Mouse (Mus musculus) layer of hippocampus, adult 9-10 months (tissue): ENCODE data around the gene Nfix.
A peak's percentile ranks its signal among the peaks of the same experiment; 100 is the strongest.

ENCODE experiments used
- DNase-seq: peaks from one replicate; pipeline ENCODE4 v3.0.0; 2022; ENCODE audit warnings: low spot score

Gene Nfix

DNA sequence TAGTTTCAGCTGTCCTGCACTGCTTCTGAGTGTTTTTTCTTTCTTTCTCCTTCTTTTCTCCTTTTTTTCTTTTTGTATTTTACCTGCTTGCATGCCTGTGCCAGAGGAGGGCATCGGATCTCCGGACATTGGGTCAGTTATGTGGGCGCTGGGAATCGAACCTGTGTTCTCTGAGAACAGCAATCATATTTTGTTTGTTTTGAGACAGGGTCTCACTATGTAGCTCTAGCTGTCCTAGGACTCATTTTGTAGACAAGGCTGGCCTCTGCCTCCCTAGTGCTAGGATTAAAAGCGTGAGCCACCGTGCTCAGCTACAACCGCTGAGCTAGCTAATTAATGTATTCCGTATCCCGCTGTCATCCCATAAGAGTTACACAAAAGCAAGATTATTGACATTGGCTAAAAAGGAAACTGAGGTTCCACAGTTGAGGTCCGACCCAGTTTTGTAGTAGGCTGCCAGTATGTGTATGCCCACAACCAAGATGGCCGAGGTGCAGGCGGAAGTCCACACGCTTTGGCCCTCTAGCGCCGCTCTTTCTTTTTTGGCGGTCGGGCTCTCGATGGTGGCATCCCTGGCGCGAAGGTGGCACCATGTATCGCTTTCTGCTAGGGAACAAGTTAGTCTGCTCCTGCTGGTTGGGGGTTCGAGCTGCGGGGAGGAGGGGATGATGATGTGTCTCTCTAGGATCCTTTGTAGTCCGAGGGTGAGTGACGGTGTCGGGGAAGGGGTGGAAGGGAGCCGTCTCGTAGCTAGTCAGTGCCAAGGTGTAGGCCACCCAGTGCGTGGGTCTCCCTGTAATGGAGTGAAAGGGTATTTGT lies 135.4 kb downstream of the Nfix start:
- peak; percentile 60 for DNase-seq

DNA sequence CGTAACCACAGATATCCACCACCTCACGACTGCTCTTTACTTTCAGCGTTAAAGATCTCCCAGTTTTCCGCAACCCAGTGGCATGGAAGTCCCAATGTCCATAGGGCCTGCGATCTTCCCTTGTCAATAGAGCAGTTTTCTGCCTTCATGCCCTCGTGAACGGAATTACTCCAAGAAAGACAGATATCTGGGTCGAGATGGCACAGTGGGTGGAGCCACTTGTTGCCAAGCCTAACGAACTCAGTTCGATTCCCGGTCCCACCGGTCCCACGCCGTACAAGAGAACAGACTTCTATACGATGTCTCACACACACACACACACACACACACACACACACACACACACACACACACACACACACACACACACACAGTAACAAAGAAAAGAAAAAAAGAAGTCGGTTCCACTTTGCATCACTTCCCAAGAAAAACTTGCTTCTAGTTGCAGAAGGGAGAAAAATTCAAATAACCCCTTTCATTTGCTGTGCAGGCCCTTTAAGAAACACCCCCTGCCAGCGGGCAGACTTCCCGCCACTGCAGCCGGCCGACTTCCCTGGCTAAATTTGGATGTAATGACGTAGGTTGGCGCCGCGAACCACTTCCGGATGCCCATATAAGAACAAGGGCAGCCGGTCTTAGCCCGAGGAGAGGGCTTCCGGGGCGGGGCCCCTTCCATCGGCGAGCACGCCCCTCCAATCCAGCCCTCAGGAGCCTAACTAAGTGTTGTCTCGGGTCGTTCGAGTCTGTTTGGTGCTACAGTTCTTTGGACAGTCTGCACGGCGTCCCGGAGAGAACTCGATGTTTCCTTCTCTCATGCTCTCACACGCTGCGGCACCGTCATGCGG lies 136.4 kb downstream of the Nfix start:
- DNase-seq = peak; percentile 95

DNA sequence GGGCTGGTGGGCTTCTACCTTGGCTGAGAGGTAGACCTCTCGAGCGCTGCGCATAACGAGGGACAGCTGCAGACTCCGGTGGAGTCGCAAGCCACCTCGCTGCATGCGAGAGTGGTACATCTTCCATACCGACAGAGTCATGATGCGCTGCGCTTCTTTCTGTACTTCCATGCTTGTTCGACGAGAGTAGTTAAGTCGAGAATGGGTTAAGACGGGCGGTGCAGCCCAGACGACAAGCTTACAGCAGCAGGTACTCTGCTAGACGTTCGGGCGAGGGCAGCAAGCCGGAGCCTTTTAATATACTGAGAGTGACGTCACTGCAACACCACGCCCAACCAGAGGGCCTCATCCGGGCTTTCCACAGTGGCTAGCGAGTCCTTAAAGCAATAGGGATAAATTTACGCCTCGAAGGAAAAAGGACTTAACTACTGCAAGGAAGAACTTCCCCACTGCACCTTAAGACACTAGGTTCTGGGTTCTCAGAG lies 137.5 kb downstream of the Nfix start, which contains the start of gene Ier2:
Gene Ier2 (minus strand): TSS at position 272 of the 485 bp plus-strand sequence.
- peak; percentile 91 for DNase-seq

DNA sequence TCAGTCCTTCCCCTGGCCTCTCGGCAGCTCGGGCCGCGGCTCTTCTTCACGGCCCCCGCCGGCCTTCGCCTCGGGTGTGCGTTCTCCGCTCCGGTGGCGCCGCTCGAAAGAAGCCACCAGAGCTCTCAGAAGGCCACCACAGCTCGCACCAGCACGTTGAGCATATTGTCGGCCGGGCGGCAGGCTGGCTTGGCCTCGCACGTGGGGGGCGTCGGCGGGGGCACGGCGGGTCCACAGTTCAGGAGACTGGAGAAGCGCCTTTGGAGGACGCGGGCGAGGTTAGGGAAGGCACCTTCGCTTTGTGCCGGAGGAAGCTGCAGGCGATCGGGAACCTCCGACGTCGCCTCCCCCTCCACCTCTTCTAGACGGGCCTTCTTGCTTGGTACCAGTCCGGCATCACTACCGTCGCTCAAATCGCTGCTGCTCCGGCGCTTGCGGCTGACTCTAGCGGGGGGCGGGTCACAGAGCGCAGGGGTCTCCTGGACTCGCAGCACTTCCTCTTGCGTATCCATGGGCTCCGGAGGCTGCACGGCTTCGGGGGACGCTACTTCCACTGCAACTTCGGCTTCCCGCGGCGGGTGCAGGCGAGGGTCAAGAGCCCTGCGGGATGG lies 138.1 kb downstream of the Nfix start:
- DNase-seq = no peak

DNA sequence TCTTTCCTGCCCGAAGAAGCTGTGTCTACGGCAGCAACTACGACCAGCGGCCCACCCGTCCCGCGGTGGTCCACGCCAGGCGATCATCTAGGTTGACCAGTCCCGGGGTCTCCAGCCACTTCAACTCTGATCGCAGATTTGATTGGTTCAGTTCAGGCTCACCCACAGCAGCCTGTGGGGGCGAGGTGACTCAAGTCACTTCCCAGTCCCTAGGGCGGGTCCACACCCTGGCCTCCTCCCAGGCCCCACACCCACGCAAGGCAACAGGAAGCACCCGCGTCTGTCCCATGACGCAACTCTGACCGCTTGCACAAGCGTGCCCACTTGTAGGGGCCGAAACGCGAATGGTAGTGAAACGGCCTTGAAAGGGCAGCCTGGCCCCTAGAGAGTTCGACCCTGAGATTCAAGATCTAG lies 138.7 kb downstream of the Nfix start:
- no peak for DNase-seq

DNA sequence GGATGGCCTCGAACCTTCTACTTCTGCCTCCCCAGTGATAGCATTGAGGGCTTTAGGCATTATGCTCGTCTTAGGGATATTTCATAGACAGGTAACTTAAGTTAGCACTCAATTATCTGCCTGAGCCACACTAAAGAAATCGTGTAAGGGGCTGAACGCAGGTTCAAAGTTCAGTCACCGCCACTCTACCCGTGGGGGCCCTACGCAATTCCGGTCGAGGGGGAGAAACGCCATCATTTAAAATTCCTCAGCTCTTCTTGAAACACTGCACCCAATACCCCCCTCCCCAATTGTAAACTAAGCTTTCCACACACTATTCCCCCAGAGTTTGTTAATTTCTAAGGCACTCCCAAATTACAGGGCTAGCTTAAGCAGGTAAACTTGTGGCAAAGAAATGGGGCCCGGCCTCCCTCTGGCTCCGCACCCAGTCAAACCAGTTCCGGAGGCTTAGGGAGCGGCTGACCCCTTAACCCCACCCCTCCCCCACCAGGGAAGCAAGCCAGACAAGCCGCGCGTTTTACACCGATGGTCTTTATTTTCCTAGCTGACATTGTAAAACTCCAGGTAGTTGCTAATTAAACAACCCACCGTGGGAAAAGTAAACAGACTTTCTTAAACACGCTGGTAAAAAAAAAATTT lies 139.2 kb downstream of the Nfix start:
- no peak for DNase-seq

DNA sequence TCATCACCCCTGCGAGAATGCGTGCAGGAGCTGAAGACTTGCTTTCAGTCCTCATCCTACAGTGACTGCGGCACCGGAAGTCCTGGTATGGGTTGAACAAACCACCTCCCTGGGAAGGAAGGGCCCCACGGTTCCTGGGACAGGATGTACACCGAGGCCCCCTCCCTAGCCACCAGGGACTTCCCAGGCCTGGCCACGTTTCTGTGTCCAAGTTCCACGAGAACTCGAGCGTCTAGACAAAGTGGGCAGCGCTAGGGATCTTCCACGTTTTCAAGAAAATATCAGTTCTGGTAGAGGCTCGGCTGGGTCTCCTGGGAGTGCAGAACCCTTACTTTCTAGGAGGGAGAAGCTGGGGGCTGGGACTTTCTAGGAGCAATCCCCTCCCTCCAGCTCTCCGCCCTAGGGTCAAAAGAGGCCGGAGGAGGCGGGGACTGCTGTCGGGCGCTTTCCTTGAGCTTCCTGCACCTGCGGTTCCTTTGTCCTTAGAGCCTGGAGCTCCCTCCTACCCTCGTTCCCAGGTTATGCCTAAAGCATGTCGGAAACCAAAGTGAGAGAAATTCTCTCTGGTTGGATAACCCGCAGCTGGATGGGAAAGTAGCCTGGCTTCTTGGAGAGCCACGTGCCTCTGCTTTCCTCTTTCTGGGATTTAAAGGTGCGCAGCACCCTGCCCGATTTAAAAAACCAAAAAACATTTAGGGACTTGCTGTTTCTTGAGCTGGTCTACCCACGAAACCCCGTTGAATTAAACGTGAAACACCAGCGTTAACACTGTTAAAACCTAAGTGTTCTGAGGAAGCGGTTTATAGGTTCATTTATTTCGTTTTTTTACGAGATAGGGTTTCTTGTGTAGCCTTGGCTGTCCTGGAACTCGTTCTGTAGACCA lies 140.0 kb downstream of the Nfix start:
- no peak for DNase-seq

DNA sequence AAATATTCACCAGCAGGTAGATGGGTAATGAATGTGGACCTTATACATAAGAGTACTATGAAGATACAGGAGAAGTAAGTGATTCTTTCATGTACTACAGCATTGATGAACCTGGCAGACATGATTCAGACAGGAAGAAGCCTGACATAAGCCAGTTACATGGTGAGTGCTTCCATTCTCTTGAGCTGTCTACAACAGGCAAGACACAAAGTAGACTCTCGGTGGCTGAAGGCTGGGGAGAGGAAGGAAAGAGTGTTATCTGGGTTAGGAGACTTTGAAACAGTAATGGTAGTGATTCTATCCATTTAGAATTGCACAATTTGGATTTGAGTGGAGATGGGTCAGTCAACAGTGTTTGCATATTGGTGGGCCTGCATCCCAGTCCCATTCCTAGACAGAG lies 141.2 kb downstream of the Nfix start:
- no peak for DNase-seq

DNA sequence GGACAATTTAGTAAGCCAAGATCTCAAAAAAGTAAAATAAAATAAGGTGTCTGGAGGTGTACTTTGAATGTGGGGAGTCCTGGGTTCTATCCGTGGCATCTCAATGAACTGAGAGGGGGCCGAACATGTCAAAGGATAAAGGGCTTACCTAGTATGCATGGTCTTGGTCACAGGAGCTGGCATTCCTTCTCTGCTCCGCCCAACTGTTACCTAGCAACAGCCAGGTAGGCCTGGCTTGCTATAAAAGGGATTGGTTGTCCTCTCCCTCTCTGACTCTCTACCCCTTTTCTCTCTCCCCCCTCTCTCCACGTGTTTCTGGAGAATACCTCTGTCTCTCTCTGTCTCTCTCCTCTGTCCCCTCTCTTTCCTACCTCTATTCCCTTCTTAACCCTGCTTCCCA lies 142.5 kb downstream of the Nfix start:
- DNase-seq = no peak

DNA sequence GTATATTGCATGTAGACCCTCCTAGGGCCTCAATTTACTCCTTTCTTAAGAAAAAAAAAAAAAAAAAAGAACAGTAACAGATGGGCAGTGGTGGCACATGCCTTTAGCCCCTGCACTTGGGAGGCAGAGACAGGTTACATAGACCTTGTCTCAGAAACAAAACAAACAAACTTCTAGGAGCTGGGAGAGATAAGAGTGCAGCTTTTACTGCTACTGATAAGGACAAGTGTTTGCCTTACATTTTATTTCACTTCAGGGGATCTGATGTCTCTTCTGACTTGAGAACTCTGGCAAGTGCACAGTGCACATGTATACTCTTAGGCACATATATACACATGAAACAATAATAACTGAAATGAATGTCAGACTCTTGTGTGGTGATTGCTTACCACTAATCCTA lies 142.9 kb downstream of the Nfix start:
- DNase-seq = no peak

DNA sequence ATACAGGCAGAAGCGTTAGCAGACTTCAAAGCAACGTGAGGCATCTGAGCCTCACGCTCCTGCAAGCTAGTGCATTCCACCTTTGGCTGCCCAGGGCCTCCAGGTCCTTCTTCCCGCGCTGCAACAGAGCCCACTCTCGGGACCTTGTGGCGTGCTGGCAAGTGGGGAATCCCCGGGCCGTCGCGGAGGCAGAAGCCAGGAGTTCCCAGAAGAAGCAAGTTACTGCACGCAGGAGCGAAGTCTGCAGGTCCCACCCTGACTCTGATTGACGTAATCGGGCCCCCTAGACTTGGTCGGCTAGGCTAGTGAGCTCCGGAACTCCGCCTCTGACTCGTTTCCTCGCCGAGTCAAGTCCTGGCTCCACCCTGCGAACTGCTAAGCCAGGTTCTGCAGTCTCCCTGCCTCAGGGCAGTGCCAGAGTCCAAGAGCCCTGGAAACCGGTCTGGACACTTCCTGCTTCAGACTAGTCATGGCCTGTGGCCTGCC lies 143.5 kb downstream of the Nfix start:
- DNase-seq = no peak

DNA sequence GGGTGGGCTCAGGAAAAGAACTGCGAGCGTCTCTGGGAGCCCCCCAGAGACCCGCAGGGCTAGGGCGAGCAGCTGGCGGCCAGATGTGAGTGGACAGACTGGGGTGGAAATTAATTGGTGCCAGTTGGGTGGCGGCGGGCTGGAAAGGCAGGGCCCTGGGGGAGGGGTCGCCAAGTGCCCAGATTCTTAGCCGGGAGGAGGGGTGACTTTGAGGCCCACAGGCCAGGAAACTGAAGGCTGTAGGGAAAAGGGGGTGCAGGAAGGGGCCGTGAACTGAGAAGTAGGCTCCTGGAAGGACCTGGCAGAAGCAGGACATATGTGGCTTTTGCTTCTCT lies 144.0 kb downstream of the Nfix start:
- no peak for DNase-seq

DNA sequence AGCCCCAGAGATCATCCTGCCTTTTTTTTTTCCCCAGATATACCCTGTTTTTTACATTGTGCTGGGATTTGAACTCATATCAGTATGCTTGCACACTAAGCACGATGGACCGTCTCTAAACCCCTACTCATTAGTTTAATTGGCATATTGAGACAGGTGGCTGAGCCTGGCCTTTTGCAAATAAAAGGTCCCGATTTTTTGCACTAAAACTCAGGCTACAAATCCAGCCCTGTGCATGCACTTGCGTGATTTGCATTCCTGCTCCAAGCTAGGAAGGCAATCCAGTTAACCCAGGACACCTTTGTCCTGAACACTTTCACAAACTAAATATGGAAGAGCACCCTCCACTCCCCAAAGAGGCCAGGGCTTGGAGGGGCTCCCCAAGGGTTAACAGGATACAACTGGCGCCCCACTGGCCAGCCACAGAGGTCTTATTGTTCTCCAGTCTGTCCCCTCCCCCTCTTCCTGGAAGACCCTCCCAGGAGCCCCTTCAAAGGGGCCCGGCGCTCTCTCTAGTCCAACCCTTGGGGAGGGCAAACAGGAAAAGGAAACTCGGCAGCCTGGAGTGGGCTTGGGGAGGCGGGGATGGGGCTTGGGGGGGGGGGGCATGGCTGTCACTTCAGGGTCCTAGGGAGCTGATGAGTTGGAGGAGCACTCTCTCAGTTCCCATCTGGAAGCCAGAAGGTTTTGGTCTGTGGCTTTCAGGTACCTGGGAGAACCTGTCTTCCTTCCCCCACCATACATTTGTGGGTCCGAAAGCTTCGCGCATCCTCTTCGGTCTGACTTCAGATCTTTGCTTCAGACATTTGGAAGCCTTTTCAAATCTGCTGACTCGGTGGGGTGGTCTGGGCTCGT lies 144.6 kb downstream of the Nfix start:
- DNase-seq = no peak

DNA sequence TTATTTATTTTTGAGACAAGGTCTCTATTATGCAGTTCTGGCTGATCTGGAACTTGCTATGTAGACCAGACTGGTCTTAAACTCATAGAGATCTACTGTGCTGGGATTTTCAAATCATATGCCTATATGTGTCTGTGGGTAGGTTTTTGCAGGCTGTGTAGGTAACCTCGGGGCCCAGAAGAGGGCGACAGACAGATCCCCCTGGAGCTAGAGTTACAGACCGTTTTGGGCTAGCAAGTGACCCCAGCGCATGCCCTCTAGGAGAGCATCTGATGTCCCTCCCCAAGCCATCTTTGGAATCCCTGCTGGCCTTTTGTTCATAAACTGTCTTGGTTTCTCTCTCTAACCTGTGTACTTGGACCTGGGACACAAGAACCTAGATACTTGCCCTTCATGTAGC lies 145.5 kb downstream of the Nfix start:
- no peak for DNase-seq

DNA sequence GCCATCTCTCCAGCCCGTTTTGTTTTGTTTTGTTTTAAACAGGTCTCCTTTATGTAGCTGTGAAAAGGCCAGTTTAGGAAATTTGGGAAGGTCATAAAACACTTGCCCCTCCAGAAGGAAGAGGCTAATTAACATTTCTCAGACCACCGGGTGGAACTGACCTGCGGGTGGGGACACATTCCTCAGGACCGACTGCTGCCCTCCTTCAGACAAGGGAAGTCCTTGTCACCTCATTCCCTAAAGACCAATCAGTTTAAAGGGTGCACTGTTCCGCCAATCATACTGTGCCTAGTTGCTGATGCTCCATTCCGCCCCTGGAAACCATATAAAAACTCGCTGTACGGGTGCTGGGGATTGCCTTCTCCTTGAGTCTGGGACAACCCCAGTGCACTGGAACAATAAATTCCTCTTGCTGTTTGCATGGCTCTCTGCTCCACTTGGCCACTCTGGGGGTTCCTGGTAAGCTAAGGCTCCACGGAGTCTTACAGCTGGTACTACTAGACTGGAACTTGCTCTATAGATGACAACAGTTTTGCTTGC lies 147.0 kb downstream of the Nfix start:
- no peak for DNase-seq

DNA sequence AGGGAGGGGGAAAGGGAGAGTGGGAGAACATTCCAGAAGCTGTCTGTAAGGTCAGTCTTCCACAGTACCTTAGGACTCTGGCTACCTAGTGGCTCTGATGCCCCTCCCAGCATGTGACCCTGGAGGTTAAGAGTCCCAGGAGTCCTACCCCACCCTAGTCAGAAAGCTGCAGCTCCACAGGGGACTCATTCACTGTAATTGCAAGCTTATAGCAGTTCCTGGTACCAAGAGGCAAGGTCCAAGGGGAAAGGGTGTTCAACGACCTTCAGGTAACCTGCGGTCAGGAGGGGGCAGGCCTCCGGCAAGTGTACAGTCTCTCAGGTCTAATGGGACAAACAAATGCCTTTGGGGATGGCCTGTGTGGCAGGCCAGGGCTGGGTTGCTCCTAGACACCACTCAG lies 149.9 kb downstream of the Nfix start:
- no peak for DNase-seq
